Comparison of ENCODE assay signal across 22 mouse cellular contexts in genomic region chr5:21091179-21091578, GRCm38 (mm10). TPM values are rescaled to one million over a fixed set of nuclear protein-coding genes. Genes with fewer than 3 reads are reported as not detected.
DNase-seq lines count a peak whose midpoint lies in the region; ATAC-seq and TF ChIP-seq lines count a peak whose summit lies in the region.
"Had no signal": no experiment of that assay in that cellular context is flagged by ENCODE, and none has a peak within 500 bp of the region (broad histone marks: within the 10 kb centered on the region; RNA-seq: fewer than 3 reads in every experiment).

No protein-coding gene starts in this region.

- H3K9ac ChIP-seq in liver, embryonic 14.5 days (replicated peaks) = no peak overlapping the region
- no peak overlapping the region for H3K9ac ChIP-seq in liver, embryonic 12.5 days
- no peak overlapping the region for H3K9ac ChIP-seq in MEL (ENCODE audit: control insufficient read depth, low read depth, low read length, poor library complexity, severe bottlenecking)
- H3K9ac ChIP-seq in forebrain, embryonic 11.5 days (ENCODE audit: low read length) = no peak overlapping the region
- H3K9ac ChIP-seq in forebrain, embryonic 12.5 days = no peak overlapping the region
- H3K9ac ChIP-seq: forebrain, embryonic 15.5 days; heart, embryonic 15.5 days; hindbrain, embryonic 15.5 days had no signal

- TF ChIP-seq POLR2A in MEL (IDR thresholded peaks at IDR 0.05; ENCODE audit: control insufficient read depth in 1 of 2, insufficient read depth in 1 of 2, low read depth in 1 of 2, low read length in 2 of 2, poor library complexity in 1 of 2) = no peak

- no peak for TF ChIP-seq RAD21 in MEL (IDR thresholded peaks at IDR 0.05; ENCODE audit: low read depth, low read length)

- H3K4me1 ChIP-seq in liver, embryonic 14.5 days (replicated peaks; ENCODE audit: control insufficient read depth in 2 of 2, insufficient read depth in 2 of 2, low read length in 1 of 2) = no peaks in the 10 kb centered on the region
- H3K4me1 ChIP-seq in liver, embryonic 12.5 days = no peaks in the 10 kb centered on the region
- no peaks in the 10 kb centered on the region for H3K4me1 ChIP-seq in MEL (ENCODE audit: control insufficient read depth in 1 of 2, insufficient read depth in 2 of 2, low read length in 2 of 2)
- H3K4me1 ChIP-seq in forebrain, embryonic 11.5 days (replicated peaks; ENCODE audit: control insufficient read depth, insufficient read depth, low read length) = no peaks in the 10 kb centered on the region
- no peaks in the 10 kb centered on the region for H3K4me1 ChIP-seq in forebrain, embryonic 12.5 days
- H3K4me1 ChIP-seq: embryonic facial prominence, embryonic 10.5 days; forebrain, embryonic 15.5 days; heart, embryonic 15.5 days; hindbrain, embryonic 15.5 days had no signal

- no peaks in the 10 kb centered on the region for H3K27me3 ChIP-seq in liver, embryonic 14.5 days (ENCODE audit: control insufficient read depth, insufficient read depth, low read length)
- H3K27me3 ChIP-seq in liver, embryonic 12.5 days (replicated peaks) = no peaks in the 10 kb centered on the region
- H3K27me3 ChIP-seq in MEL (ENCODE audit: control insufficient read depth in 1 of 2, insufficient read depth in 2 of 2, low read length in 2 of 2) = peaks cover 0 to 1% of the 10 kb centered on the region in 2 experiments; a peak in 1 of 4 replicates
- H3K27me3 ChIP-seq in forebrain, embryonic 11.5 days (ENCODE audit: control insufficient read depth, insufficient read depth, low read length) = no peaks in the 10 kb centered on the region
- H3K27me3 ChIP-seq in forebrain, embryonic 12.5 days = no peaks in the 10 kb centered on the region
- H3K27me3 ChIP-seq: CH12.LX; forebrain, embryonic 15.5 days; heart, embryonic 15.5 days; hindbrain, embryonic 15.5 days had no signal

- H3K27ac ChIP-seq in liver, embryonic 14.5 days = no peak overlapping the region
- H3K27ac ChIP-seq in liver, embryonic 12.5 days = no peak overlapping the region
- no peak overlapping the region for H3K27ac ChIP-seq in MEL (ENCODE audit: control insufficient read depth, low read depth, low read length)
- H3K27ac ChIP-seq in forebrain, embryonic 11.5 days (ENCODE audit: low read depth, low read length) = no peak overlapping the region
- H3K27ac ChIP-seq in forebrain, embryonic 12.5 days = no peak overlapping the region
- H3K27ac ChIP-seq: embryonic facial prominence, embryonic 10.5 days; forebrain, embryonic 15.5 days; heart, adult 2 months; heart, embryonic 15.5 days; hindbrain, embryonic 15.5 days had no signal

- H3K4me3 ChIP-seq in liver, embryonic 14.5 days (ENCODE audit: insufficient read depth in 1 of 2, low read depth in 2 of 2, low read length in 2 of 2) = no peak overlapping the region
- H3K4me3 ChIP-seq in liver, embryonic 12.5 days = no peak overlapping the region
- no peak overlapping the region for H3K4me3 ChIP-seq in MEL (ENCODE audit: control insufficient read depth in 1 of 2, insufficient read depth in 1 of 2, low read depth in 2 of 2, low read length in 2 of 2)
- no peak overlapping the region for H3K4me3 ChIP-seq in forebrain, embryonic 11.5 days (ENCODE audit: low read depth, low read length)
- H3K4me3 ChIP-seq in forebrain, embryonic 12.5 days (replicated peaks) = no peak overlapping the region
- H3K4me3 ChIP-seq: embryonic facial prominence, embryonic 10.5 days; forebrain, embryonic 15.5 days; heart, adult 2 months; heart, embryonic 15.5 days; hindbrain, embryonic 15.5 days had no signal

- WGBS in liver, embryonic 14.5 days (ENCODE audit: insufficient replicate concordance) = 53% methylated on average over 6 of the region's 6 CpGs
- 59% methylated on average over 6 of the region's 6 CpGs for WGBS in liver, embryonic 12.5 days (ENCODE audit: insufficient replicate concordance)
- WGBS in forebrain, embryonic 11.5 days = 71% methylated on average over 6 of the region's 6 CpGs
- 80% methylated on average over 6 of the region's 6 CpGs for WGBS in forebrain, embryonic 12.5 days

- peak; percentile 20; the same call in 1 of the 2 replicates for TF ChIP-seq CTCF in liver, embryonic 14.5 days (IDR thresholded peaks at IDR 0.05; ENCODE audit: low read depth)
- no peak for TF ChIP-seq CTCF in MEL (IDR thresholded peaks at IDR 0.05 in 2 of 3, conservative IDR thresholded peaks at IDR 0.05 in 1 of 3; ENCODE audit: control insufficient read depth in 1 of 3, insufficient read depth in 1 of 3, low read depth in 2 of 3, low read length in 3 of 3, poor library complexity in 1 of 3, severe bottlenecking in 1 of 3)

- H3K36me3 ChIP-seq in liver, embryonic 14.5 days (replicated peaks; ENCODE audit: control insufficient read depth, insufficient read depth, low read depth) = no peaks in the 10 kb centered on the region
- no peaks in the 10 kb centered on the region for H3K36me3 ChIP-seq in liver, embryonic 12.5 days
- no peaks in the 10 kb centered on the region for H3K36me3 ChIP-seq in MEL (ENCODE audit: control insufficient read depth in 1 of 2, insufficient read depth in 2 of 2, low read length in 2 of 2)
- H3K36me3 ChIP-seq in forebrain, embryonic 11.5 days (ENCODE audit: control insufficient read depth, insufficient read depth, low read length) = no peaks in the 10 kb centered on the region
- no peaks in the 10 kb centered on the region for H3K36me3 ChIP-seq in forebrain, embryonic 12.5 days (replicated peaks)
- H3K36me3 ChIP-seq: embryonic facial prominence, embryonic 10.5 days; forebrain, embryonic 15.5 days; heart, embryonic 15.5 days; hindbrain, embryonic 15.5 days had no signal

- no peak for ATAC-seq in liver, embryonic 14.5 days (ENCODE audit: insufficient read depth)
- ATAC-seq in liver, embryonic 12.5 days = no peak
- peak; percentile 26; the same call in 1 of the 2 replicates for ATAC-seq in megakaryocyte progenitor cell, adult 5-6 weeks (replicated peaks; ENCODE audit: poor library complexity)
- ATAC-seq in forebrain, embryonic 11.5 days (replicated peaks; ENCODE audit: low FRiP score) = no peak
- ATAC-seq in forebrain, embryonic 12.5 days (ENCODE audit: low FRiP score) = no peak
- ATAC-seq: activated CD4-positive, CD25-positive, alpha-beta regulatory T cell, adult 4 months; forebrain, embryonic 15.5 days; intestine, embryonic 16.5 days had no signal

- H3K9me3 ChIP-seq in liver, embryonic 14.5 days (ENCODE audit: control insufficient read depth, low read length) = no peaks in the 10 kb centered on the region
- no peaks in the 10 kb centered on the region for H3K9me3 ChIP-seq in liver, embryonic 12.5 days (replicated peaks)
- H3K9me3 ChIP-seq in MEL (replicated peaks; ENCODE audit: insufficient read depth, low read length) = no peaks in the 10 kb centered on the region
- H3K9me3 ChIP-seq in forebrain, embryonic 11.5 days (ENCODE audit: control insufficient read depth, low read length) = no peaks in the 10 kb centered on the region
- no peaks in the 10 kb centered on the region for H3K9me3 ChIP-seq in forebrain, embryonic 12.5 days
- H3K9me3 ChIP-seq: embryonic facial prominence, embryonic 10.5 days; forebrain, embryonic 15.5 days; heart, embryonic 15.5 days; hindbrain, embryonic 15.5 days had no signal

- no peaks in the 10 kb centered on the region for H3K79me2 ChIP-seq in MEL (ENCODE audit: control insufficient read depth, insufficient read depth, low read length, poor library complexity)

- no peak for DNase-seq in liver, embryonic 14.5 days (ENCODE audit: low read depth in 3 of 3, low spot score in 3 of 3)
- DNase-seq in A20 (ENCODE audit: low read depth, low spot score) = peak; percentile 10
- DNase-seq in MEL (ENCODE audit: low read depth, low spot score) = peak; percentile 21
- no peak for DNase-seq in forebrain, embryonic 11.5 days (ENCODE audit: low spot score)
- DNase-seq: adrenal gland, postnatal 14 days; B cell, adult 2 months; cerebellum, adult 2 months; cerebellum, postnatal 10 days; gastrocnemius, postnatal 36 days; heart, postnatal 14 days had no signal

- TF ChIP-seq EP300 in liver, embryonic 14.5 days (IDR thresholded peaks at IDR 0.05; ENCODE audit: low read depth) = no peak
- TF ChIP-seq EP300 in MEL (IDR thresholded peaks at IDR 0.05; ENCODE audit: low read depth in 1 of 2, low read length in 2 of 2) = no peak

- no peak overlapping the region for H3K4me2 ChIP-seq in liver, embryonic 14.5 days (ENCODE audit: low read depth)
- no peak overlapping the region for H3K4me2 ChIP-seq in liver, embryonic 12.5 days
- H3K4me2 ChIP-seq in forebrain, embryonic 11.5 days (ENCODE audit: low read depth, low read length, severe bottlenecking) = no peak overlapping the region
- H3K4me2 ChIP-seq in forebrain, embryonic 12.5 days = no peak overlapping the region
- H3K4me2 ChIP-seq: forebrain, embryonic 15.5 days; heart, embryonic 11.5 days; heart, embryonic 15.5 days; hindbrain, embryonic 15.5 days had no signal

TF ChIP-seq in MEL, 35 proteins besides CTCF, POLR2A, EP300 and RAD21:
- no peak for TF ChIP-seq ZMIZ1 (IDR thresholded peaks at IDR 0.05; ENCODE audit: low read depth, low read length)
- no peak for TF ChIP-seq MAX (IDR thresholded peaks at IDR 0.05; ENCODE audit: low read length)
- no peak for TF ChIP-seq MYC (IDR thresholded peaks at IDR 0.05; ENCODE audit: low read depth, low read length)

RNA-seq across cellular contexts. Expression of gene Ptpn12, which starts 35.5 kb away (rescaled TPM):
- 12.5 and 18.6 TPM in 2 replicates for polyA plus RNA-seq in liver, embryonic 14.5 days (2012; rRNA removed)
- 14.4 and 15.0 TPM in 2 replicates for polyA plus RNA-seq in liver, embryonic 14.5 days (2014; fragmentation: Nextera tagmentation; extraction: Ambion mirVana)
- 16.9 and 17.1 TPM in 2 replicates for polyA plus RNA-seq in liver, embryonic 12.5 days (2016; fragmentation: Nextera tagmentation; extraction: Ambion mirVana)
- 14.8 and 23.2 TPM in 2 replicates for total RNA-seq in MEL (2012; rRNA removed)
- polyA plus RNA-seq in MEL (2012; ENCODE audit: insufficient read depth in 1 of 2, insufficient read length in 2 of 2, low read depth in 1 of 2, low replicate concordance in 2 of 2, missing spikeins in 1 of 2) = 100 to 1,000 TPM in 1 of 2 experiments, 10 to 100 TPM in 1; 58.2 to 177 TPM
- 63.4 and 71.3 TPM in 2 replicates for total RNA-seq in megakaryocyte progenitor cell, adult 5-6 weeks (2015)
- total RNA-seq in megakaryocyte progenitor cell, adult 5-6 weeks (2017) = 24.4 and 25.0 TPM in 2 replicates
- 24.8 and 26.1 TPM in 2 replicates for polyA plus RNA-seq in forebrain, embryonic 11.5 days (2014; fragmentation: Nextera tagmentation; extraction: Ambion mirVana)
- polyA plus RNA-seq in forebrain, embryonic 12.5 days (2016; fragmentation: Nextera tagmentation; extraction: Ambion mirVana) = 30.4 and 32.1 TPM in 2 replicates

Comparison
In these comparisons a context has a peak if more than half of its experiments do, and no peak if none do; other contexts are left out.
1. DNase-seq: peak in A20 (single experiment) and MEL (single experiment); none in liver, embryonic 14.5 days (0 of 3) and forebrain, embryonic 11.5 days (single experiment).